Comparison of ENCODE assay signal across 10 mouse cellular contexts in the genomic region with DNA sequence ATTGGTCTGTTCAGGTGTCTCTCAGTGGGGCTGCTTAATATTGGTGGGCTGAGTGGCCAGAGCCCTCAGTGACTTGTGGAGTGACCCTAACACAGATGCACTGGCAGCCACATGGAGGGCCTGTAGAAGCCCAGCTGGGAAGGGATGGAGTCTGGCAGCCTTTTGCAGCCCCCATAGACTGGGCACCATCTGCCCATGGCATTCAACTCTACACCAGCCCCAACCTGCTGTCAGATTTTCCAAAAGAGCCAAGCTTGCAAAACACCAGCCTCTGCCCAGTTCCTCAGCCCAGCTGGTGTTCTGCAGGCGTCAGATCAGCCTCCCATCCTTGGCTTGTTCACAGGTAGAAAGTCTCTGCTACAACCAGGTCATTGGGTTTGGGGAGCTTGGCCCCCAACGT.
DNase-seq lines count a peak whose midpoint lies in the region; ATAC-seq lines count a peak whose summit lies in the region.
"Had no signal": no experiment of that assay in that cellular context is flagged by ENCODE, and none has a peak within 500 bp of the region (broad histone marks: within the 10 kb centered on the region; RNA-seq: fewer than 3 reads in every experiment).

No protein-coding gene starts in this region.

- H3K4me2 ChIP-seq in midbrain, embryonic 12.5 days (replicated peaks), result no peak overlapping the region
- H3K4me2 ChIP-seq in midbrain, embryonic 16.5 days (ENCODE audit: low read length), result no peak overlapping the region
- no peak overlapping the region for H3K4me2 ChIP-seq in hindbrain, embryonic 16.5 days (ENCODE audit: low read length)
- no peak overlapping the region for H3K4me2 ChIP-seq in stomach, embryonic 15.5 days
- H3K4me2 ChIP-seq: embryonic facial prominence, embryonic 12.5 days had no signal

- no peak overlapping the region for H3K4me3 ChIP-seq in midbrain, embryonic 12.5 days
- no peak overlapping the region for H3K4me3 ChIP-seq in midbrain, embryonic 16.5 days (ENCODE audit: low read depth, low read length)
- H3K4me3 ChIP-seq in hindbrain, embryonic 16.5 days (ENCODE audit: low read length), result no peak overlapping the region
- H3K4me3 ChIP-seq in stomach, embryonic 15.5 days (replicated peaks), result no peak overlapping the region
- H3K4me3 ChIP-seq: embryonic facial prominence, embryonic 12.5 days had no signal

- DNase-seq in frontal cortex, postnatal 10 days (ENCODE audit: low spot score in 2 of 2), result no peak
- no peak for DNase-seq in ovary, postnatal 36 days (ENCODE audit: low spot score)

- peak; percentile 66 for ATAC-seq in frontal cortex, adult (ENCODE audit: low TSS enrichment)
- ATAC-seq in midbrain, embryonic 12.5 days (ENCODE audit: low FRiP score, low read depth), result no peak
- ATAC-seq in midbrain, embryonic 16.5 days, result no peak
- peak; percentile 53 for ATAC-seq in hindbrain, embryonic 16.5 days
- no peak for ATAC-seq in stomach, embryonic 15.5 days (ENCODE audit: insufficient read depth, low FRiP score, low read depth)
- no peak for ATAC-seq in granulocyte monocyte progenitor cell, adult 5-6 weeks (replicated peaks; ENCODE audit: poor library complexity, severe bottlenecking)

- 0 out of 2 replicates have a peak overlapping the region, but pooled peaks have one; percentile 30 for H3K27ac ChIP-seq in midbrain, embryonic 12.5 days (replicated peaks)
- no peak overlapping the region for H3K27ac ChIP-seq in midbrain, embryonic 16.5 days (ENCODE audit: low read length)
- 0 out of 2 replicates have a peak overlapping the region, but pooled peaks have one; percentile 4 for H3K27ac ChIP-seq in hindbrain, embryonic 16.5 days (ENCODE audit: low read depth, low read length)
- peak overlapping the region; percentile 85 for H3K27ac ChIP-seq in stomach, embryonic 15.5 days
- H3K27ac ChIP-seq: liver, embryonic 14.5 days had no signal

- no peaks in the 10 kb centered on the region for H3K9me3 ChIP-seq in midbrain, embryonic 12.5 days
- no peaks in the 10 kb centered on the region for H3K9me3 ChIP-seq in midbrain, embryonic 16.5 days (replicated peaks; ENCODE audit: control insufficient read depth, low read length, poor library complexity, severe bottlenecking)
- no peaks in the 10 kb centered on the region for H3K9me3 ChIP-seq in hindbrain, embryonic 16.5 days (ENCODE audit: control insufficient read depth, low read length)
- no peaks in the 10 kb centered on the region for H3K9me3 ChIP-seq in stomach, embryonic 15.5 days
- H3K9me3 ChIP-seq: embryonic facial prominence, embryonic 12.5 days had no signal

- no peaks in the 10 kb centered on the region for H3K27me3 ChIP-seq in midbrain, embryonic 12.5 days
- H3K27me3 ChIP-seq in midbrain, embryonic 16.5 days (ENCODE audit: control insufficient read depth, insufficient read depth, low read depth, low read length), result no peaks in the 10 kb centered on the region
- H3K27me3 ChIP-seq in hindbrain, embryonic 16.5 days (replicated peaks; ENCODE audit: control insufficient read depth, insufficient read depth, low read length), result no peaks in the 10 kb centered on the region
- H3K27me3 ChIP-seq in stomach, embryonic 15.5 days (replicated peaks), result no peaks in the 10 kb centered on the region
- H3K27me3 ChIP-seq: embryonic facial prominence, embryonic 12.5 days had no signal

- H3K9ac ChIP-seq in midbrain, embryonic 12.5 days (replicated peaks), result no peak overlapping the region
- H3K9ac ChIP-seq in midbrain, embryonic 16.5 days (ENCODE audit: low read depth, low read length), result no peak overlapping the region
- H3K9ac ChIP-seq in hindbrain, embryonic 16.5 days (ENCODE audit: low read depth, low read length), result no peak overlapping the region
- no peak overlapping the region for H3K9ac ChIP-seq in stomach, embryonic 15.5 days
- H3K9ac ChIP-seq: embryonic facial prominence, embryonic 12.5 days; liver, embryonic 14.5 days had no signal

- peaks cover 38% of the 10 kb centered on the region for H3K4me1 ChIP-seq in midbrain, embryonic 12.5 days
- peaks cover 22% of the 10 kb centered on the region for H3K4me1 ChIP-seq in midbrain, embryonic 16.5 days (ENCODE audit: control insufficient read depth, insufficient read depth, low read length)
- H3K4me1 ChIP-seq in hindbrain, embryonic 16.5 days (ENCODE audit: control insufficient read depth, insufficient read depth, low read depth, low read length), result peaks cover 31% of the 10 kb centered on the region
- peaks cover 69% of the 10 kb centered on the region for H3K4me1 ChIP-seq in stomach, embryonic 15.5 days

- WGBS in midbrain, embryonic 12.5 days, result 45% methylated on average over 2 of the region's 2 CpGs
- 25% methylated on average over 2 of the region's 2 CpGs for WGBS in midbrain, embryonic 16.5 days
- 54% methylated on average over 2 of the region's 2 CpGs for WGBS in hindbrain, embryonic 16.5 days
- WGBS in stomach, embryonic 15.5 days, result 60% methylated on average over 2 of the region's 2 CpGs

- H3K36me3 ChIP-seq in midbrain, embryonic 12.5 days, result peaks cover 35% of the 10 kb centered on the region
- no peaks in the 10 kb centered on the region for H3K36me3 ChIP-seq in midbrain, embryonic 16.5 days (ENCODE audit: control insufficient read depth, insufficient read depth, low read length)
- H3K36me3 ChIP-seq in hindbrain, embryonic 16.5 days (ENCODE audit: control insufficient read depth, insufficient read depth, low read length), result no peaks in the 10 kb centered on the region
- H3K36me3 ChIP-seq in stomach, embryonic 15.5 days, result peaks cover 25% of the 10 kb centered on the region

Comparison
In these comparisons a context has a peak if more than half of its experiments do, and no peak if none do; other contexts are left out.
1. ATAC-seq: peak in frontal cortex, adult (single experiment) and hindbrain, embryonic 16.5 days (single experiment); none in midbrain, embryonic 12.5 days (single experiment), midbrain, embryonic 16.5 days (single experiment), stomach, embryonic 15.5 days (single experiment) and granulocyte monocyte progenitor cell, adult 5-6 weeks (single experiment).